Mouse (Mus musculus) gastrocnemius, postnatal 14 days (tissue): ENCODE data around the gene Stab2. TPM values are rescaled to one million over a fixed set of nuclear protein-coding genes. Genes with fewer than 3 reads are reported as not detected.

Experiments
- DNase-seq: peaks from one replicate; pipeline ENCODE4 v3.0.0; 2021; ENCODE audit warnings: mixed read lengths
- intact Hi-C: fragments of 180-260 bp; cut with DNase I; formaldehyde crosslinking; loops from one replicate; pipeline ENCODE4 v1.15.1; 2025; ENCODE audit warnings: low total_unique reads
- total RNA-seq, 2 experiments: library from RNA; stranded (reverse); gene quantifications; 2 replicates each; pipeline ENCODE4 v1.2.3; 2021

Stab2 gene
- total RNA-seq, 2 experiments from 2014 or later: 0.66 to 0.91 TPM

- no peak for DNase-seq
- intact Hi-C loops: no loop called here
Measured at GRCm38 (mm10) chr10:86923602-86924001, 84.2 kb downstream of the Stab2 start.

GRCm38 (mm10) chr10:86915595-86915994 is 92.2 kb downstream of the Stab2 start:
- no peak for DNase-seq
- intact Hi-C loops: no loop called here

GRCm38 (mm10) chr10:86908562-86908961 is 99.3 kb downstream of the Stab2 start:
- intact Hi-C loops: no loop called here
- no peak for DNase-seq

- intact Hi-C loops: no loop called here
- no peak for DNase-seq
Measured at GRCm38 (mm10) chr10:86907043-86907442, 100.8 kb downstream of the Stab2 start.

- intact Hi-C loops: no loop called here
- peak; percentile 47 for DNase-seq
Measured at GRCm38 (mm10) chr10:86895531-86895930, 112.3 kb downstream of the Stab2 start.

- intact Hi-C loops: no loop called here
Measured at GRCm38 (mm10) chr10:86891066-86891465, 116.8 kb downstream of the Stab2 start.

GRCm38 (mm10) chr10:86890166-86890930 is 117.5 kb downstream of the Stab2 start:
- intact Hi-C loops: no loop called here
- peak; percentile 58 for DNase-seq

More at GRCm38 (mm10) chr10:86891066-86891465, 116.8 kb downstream of the Stab2 start:
- no peak for DNase-seq

GRCm38 (mm10) chr10:86889440-86889839 is 118.4 kb downstream of the Stab2 start:
- intact Hi-C loops: no loop called here
- no peak for DNase-seq

- intact Hi-C loops: no loop called here
- DNase-seq: no peak
Measured at GRCm38 (mm10) chr10:86886434-86886833, 121.4 kb downstream of the Stab2 start.

GRCm38 (mm10) chr10:86881448-86881847 is 126.4 kb downstream of the Stab2 start:
- intact Hi-C loops: no loop called here
- no peak for DNase-seq

- intact Hi-C loops: no loop called here
- peak; percentile 64 for DNase-seq
Measured at GRCm38 (mm10) chr10:86880071-86880806, 127.6 kb downstream of the Stab2 start.

GRCm38 (mm10) chr10:86878721-86879120 is 129.1 kb downstream of the Stab2 start:
- intact Hi-C loops: no loop called here
- DNase-seq: no peak

GRCm38 (mm10) chr10:86872591-86872990 is 135.2 kb downstream of the Stab2 start:
- intact Hi-C loops: no loop called here
- DNase-seq: no peak

GRCm38 (mm10) chr10:86872121-86872520 is 135.7 kb downstream of the Stab2 start:
- intact Hi-C loops: no loop called here
- DNase-seq: no peak

GRCm38 (mm10) chr10:86863429-86863828 is 144.4 kb downstream of the Stab2 start:
- intact Hi-C loops: no loop called here
- no peak for DNase-seq

GRCm38 (mm10) chr10:86862496-86862895 is 145.3 kb downstream of the Stab2 start:
- intact Hi-C loops: no loop called here
- DNase-seq: no peak

- no peak for DNase-seq
- intact Hi-C loops: no loop called here
Measured at GRCm38 (mm10) chr10:86860396-86860795, 147.4 kb downstream of the Stab2 start.

GRCm38 (mm10) chr10:86853433-86853832 is 154.4 kb downstream of the Stab2 start:
- DNase-seq: no peak
- intact Hi-C loops: no loop called here

- DNase-seq: no peak
- intact Hi-C loops: no loop called here
Measured at GRCm38 (mm10) chr10:86852160-86852559, 155.7 kb downstream of the Stab2 start.

GRCm38 (mm10) chr10:86849508-86849907 is 158.3 kb downstream of the Stab2 start:
- no peak for DNase-seq
- intact Hi-C loops: no loop called here

GRCm38 (mm10) chr10:86849087-86849486 is 158.7 kb downstream of the Stab2 start:
- intact Hi-C loops: no loop called here
- DNase-seq: no peak
